Mouse (Mus musculus): ENCODE measurements around the gene Mark4.

Mark4 gene

DNA sequence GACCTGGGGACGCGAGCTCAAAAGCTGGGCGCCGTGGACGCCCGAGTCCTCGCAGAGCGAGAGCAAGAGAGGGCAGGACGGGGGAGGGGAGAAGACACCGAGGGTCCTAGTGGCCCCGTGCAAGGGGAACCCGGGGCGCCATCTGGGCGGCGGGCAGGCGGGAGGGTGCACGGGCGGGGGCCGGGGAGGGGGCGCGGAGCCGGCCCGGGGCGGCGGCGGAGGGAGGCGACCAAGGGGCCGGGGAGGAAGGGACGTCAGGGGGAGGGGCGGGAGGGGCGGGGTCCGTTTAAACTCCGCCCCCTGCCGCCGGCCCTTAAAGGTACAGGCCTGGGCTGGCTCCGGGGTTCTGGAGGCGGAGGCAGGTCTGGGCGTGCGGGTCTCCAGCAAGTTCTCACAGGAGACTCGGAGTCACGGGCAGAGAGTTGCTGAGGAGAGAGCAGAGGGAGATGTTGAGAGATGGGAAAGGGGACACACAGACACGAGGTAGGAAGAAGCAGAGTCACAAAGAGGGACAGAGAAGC lies at the start of gene Mark4:
Mark4 (minus strand) TSS at position 231 of the 521 bp plus-strand sequence.
- no peak for DNase-seq (ENCODE audit: low spot score)

DNA sequence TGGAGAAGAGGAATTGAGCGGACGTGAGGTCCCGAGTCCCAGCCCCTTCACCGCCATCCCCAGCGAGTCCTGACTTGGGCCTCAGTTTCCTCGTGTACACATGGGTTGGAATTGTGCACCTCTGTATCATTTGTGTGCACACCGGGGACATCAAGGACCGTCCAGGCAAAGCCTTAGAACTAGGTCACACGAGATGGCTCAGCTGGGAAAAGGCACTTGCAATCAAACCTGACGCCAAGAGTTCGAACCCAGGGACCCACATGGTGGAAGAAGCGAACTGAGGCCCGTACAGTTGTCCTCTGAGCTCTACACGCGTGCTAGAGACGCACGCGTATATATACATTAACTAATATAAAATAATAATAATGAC lies 49.0 kb upstream of the Mark4 start:
- DNase-seq (ENCODE audit: low spot score): no peak

DNA sequence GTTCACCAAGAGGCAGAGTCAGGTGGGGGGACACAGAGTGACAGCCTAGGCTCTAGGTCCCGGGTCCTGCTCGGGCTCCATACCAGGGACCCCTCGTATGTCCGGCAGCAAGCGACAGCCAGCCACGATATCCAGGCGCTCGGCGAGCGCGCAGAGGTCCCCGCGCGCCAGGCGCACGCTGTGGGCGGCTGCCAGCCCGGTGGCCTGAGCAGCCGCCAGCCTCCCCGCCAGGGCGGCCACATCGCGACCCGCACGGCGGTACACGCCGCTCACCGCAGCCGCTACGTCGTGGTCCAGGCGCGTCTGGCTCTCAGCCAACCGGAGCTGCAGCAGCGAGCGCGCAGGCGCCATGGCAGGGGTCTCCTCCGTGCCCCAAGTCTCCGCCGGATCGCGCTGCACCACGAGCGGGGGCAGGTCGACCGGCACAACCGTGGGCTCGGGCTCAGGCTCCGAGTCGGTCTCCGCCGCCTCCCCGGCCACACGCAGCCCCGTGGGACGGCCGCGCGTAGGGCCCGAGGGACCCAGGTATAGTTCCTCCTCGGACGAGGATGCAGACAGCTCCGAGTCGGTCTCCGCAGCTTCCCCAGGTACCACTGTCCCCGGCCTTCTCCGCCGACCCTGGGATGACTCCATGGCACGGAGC lies 48.5 kb upstream of the Mark4 start:
- no peak for DNase-seq (ENCODE audit: low spot score)

DNA sequence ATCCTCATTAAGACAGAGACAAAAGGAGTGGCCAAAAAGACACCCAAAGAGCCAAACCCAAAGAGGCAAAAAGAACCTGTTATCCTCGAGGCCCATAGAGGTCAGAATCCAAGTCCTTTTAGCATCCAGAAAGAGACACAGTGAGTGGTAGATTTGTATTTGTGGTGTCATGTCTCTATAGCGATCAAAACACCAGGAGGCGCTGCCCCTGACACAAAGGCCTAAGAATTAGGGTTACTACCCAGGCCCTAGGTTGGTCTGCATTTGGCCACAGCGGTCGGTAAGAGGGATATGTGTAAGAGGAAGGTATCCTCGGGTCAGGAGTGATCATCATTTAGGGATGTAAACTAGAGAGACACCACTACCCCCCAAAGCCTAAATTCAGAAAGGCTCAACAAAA lies 47.7 kb upstream of the Mark4 start:
- DNase-seq (ENCODE audit: low spot score): no peak

GRCm38 (mm10) chr7:19503481-19504068 lies 45.0 kb upstream of the Mark4 start:
- no peak for DNase-seq (ENCODE audit: low spot score)

DNA sequence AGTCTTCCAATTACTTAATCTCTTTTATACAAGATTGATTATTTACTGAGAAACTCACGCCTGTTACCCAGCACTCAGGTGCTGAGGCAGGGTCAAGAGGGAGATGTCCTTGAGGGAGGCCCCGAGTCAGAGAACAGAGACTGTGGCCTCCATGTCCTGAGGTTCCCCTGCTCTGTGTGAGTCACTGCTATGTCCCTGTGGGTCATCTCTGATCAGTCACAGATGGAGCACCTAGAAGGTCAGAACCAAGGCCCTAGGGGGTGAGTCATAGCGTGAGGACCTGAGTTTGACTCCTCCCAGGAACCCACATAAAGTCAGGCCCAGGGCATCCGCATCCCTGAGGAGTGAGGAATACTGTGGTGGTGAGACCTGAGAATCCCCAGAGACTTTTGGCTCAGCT lies 43.0 kb upstream of the Mark4 start:
- DNase-seq (ENCODE audit: low spot score): no peak

DNA sequence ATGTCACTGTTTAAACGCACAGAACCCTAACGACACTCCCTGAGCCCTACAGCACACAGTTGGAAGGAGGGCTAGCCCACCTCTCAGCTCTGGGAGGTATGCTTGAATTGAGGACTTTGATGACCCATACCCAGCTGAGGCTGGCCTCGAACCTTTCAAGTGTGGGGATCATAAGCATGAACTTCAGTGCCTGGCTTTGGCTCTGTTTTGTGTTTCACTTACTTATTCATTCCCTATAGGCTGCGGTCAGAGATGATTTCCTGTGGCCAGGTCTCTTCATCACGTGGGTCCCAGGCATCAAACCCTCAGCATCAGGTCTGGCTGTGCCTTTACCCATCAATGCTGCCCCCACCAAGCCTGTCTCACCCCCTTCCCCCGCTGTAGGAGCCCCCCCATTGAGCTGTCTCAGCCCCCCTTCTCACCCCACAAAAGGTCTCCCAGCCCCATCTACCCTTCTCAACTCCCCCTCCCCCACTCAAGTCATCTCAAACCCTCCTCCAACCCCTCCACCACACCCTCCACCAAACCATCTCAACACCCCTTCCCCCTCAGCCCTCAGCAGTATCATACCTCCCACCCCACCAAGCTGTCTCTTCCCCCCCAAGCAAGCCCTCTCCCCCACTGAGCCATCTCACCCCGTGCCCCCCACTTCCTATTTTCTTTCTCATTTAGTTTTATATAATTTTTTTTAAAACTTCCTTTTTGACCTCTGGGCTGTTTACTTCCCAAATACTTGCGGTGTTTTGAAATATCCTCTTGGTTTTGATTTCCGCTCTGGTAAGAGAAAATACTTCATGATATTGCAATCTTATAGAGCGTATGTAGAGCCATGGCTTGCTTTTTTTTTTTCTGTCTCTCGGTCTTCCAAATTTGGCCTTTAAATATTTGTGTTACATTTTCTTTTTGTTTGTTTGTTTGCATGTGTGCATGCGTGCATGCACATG lies 42.1 kb upstream of the Mark4 start:
- no peak for DNase-seq (ENCODE audit: low spot score)

GRCm38 (mm10) chr7:19498326-19498725 lies 39.7 kb upstream of the Mark4 start:
- DNase-seq (ENCODE audit: low spot score): no peak

DNA sequence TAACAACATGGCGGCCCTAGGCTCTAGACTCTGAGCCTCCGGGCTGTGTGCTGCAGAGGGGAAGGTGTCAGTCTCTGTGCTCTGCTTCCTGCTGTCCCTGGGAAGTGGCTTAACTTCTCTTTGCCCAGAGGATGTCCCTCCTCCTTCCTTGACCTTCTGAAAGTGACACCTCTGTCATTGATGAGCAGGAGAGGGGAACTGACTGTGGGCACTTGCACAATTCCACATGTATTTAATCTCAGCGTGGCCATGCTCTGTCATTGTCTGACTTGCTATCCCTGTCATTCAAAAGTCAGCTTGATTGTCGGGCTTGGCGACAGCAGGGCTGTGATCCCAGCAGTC lies 37.6 kb upstream of the Mark4 start:
- DNase-seq (ENCODE audit: low spot score): no peak

DNA sequence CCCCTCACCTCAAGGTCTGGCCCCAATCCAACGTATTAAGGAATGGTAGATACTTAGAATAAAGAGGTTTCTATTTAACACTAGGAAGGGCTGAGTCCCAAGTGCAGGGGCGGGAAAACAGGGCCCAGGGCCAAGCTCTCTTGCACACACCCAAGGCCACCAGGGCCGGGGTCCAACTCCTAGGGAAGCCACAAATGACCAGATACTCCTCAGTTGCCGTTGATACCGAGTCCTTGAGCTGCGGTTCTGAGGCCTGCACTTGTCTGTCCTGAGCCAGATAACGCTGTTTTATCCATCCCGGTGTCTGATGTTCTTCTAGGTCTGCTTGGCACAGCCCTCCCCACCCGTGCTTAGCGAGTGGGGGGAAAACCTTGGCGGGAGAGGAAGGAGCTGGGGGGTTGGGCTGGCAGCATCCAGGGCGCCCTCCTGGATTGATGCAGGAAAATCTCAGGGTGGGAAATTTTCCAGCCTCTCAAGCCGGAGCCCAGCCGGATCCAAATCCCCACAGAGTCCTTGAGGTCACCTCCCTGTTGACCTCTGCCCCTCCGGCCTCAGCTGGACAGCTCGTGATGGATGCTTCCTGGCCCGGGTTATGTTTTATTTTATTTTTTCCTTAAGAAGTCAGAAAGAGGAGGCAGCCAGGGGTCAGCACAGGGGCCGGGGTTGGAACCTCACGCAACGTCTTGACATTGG lies 37.0 kb upstream of the Mark4 start:
- DNase-seq (ENCODE audit: low spot score): no peak

DNA sequence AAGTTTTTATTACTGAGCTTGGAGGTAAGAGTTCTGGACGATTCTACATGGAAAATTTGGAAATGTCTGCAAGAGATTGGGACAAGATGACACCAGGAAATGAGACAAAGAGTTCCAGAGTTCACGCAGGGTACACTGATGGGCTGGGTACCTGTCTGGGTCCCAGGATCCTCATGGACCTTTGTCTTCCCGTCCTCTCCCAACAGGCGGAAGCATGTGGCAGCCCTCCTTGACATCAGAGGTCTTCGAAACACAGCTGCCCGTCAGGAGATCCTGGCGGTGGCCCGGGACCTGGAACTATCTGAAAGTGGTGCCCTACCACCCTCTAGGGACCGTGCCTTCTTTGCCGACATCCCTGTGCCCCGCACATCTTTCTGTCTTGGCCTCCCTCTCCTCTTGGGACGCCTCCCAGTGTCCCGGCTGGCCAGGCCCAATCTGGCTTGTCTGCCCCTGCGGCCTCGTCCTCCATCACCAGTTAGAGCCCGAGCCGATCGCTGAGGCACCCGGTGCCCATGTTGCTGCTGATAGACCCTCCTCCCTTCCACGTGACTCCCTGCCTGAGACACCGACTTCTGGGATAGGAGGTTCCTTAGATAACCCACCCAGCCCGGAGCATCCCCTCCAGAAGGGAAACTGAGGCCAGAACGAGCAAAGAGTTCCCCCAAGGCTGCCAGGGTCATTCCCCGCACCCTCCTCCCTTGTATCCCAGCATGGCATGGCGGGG lies 36.3 kb upstream of the Mark4 start:
- no peak for DNase-seq (ENCODE audit: low spot score)

DNA sequence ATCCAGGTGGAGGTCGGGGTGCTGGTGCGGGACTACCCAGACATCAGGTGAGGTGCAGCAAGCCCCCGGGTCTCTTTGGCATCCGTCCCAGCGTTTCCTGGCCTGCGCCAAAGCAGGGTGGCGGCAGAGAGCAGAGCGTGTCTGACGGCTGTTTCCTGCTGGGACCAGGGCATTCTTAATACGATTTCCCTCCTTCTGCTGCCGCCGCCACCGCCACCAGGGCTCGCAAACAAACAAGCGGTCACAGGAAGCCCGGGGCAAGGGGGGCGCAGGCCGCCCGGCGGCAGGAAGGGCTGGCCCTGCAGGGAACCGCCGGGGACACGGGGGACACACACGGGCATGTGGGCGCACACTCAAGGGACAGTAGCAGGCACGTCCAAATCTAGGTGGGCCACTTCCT lies 33.1 kb upstream of the Mark4 start:
- DNase-seq (ENCODE audit: low spot score): no peak

DNA sequence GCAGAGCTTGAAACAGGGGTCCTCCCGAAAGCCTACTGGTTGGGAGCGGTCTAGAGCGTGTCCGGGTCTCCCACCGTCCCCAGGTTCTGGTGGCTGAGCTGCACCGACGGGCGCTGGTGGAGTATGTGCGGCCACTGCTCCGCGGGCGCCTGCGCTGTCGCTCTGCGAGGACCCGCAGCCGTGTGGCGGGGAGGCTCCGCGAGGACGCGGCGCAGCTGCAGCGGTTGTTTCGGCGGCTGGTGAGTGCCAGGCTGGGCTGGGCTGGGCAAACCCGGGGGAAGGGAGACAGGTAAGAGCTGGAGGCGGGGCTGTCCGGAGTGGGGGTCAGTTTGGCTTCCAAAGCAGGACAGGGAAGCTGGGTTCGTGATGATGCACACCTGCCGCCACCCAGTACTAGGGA lies 30.9 kb upstream of the Mark4 start:
- DNase-seq (ENCODE audit: low spot score): no peak

- DNase-seq (ENCODE audit: low spot score): no peak
Measured at GRCm38 (mm10) chr7:19486549-19486948, 27.9 kb upstream of the Mark4 start.

- no peak for DNase-seq (ENCODE audit: low spot score)
Measured at GRCm38 (mm10) chr7:19485488-19485887, 26.9 kb upstream of the Mark4 start.

- DNase-seq (ENCODE audit: low spot score): no peak
Measured at GRCm38 (mm10) chr7:19483281-19483680, 24.7 kb upstream of the Mark4 start.

GRCm38 (mm10) chr7:19477624-19478384 lies 19.2 kb upstream of the Mark4 start:
- DNase-seq (ENCODE audit: low spot score): no peak

DNA sequence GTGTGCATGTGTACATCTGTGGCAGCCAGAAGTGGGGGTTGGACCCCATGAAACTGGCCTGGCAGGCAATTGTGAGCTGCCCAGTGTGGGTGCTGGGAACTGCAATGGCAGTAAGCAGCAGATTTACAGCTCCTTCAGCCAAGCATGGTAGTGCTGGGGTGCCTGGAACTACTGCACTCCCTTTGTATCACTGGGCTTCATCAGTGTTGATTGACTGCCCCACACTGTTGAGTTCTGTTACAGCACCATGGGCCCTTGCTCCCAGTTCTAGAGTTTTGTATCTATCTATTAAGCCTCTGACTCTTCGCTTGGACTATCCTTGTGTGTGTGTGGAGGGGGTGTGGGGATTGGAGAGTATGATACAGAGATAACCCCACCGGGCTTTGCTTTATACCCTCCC lies 18.5 kb upstream of the Mark4 start:
- DNase-seq (ENCODE audit: low spot score): no peak

- DNase-seq (ENCODE audit: low spot score): no peak
Measured at GRCm38 (mm10) chr7:19473875-19474443, 15.3 kb upstream of the Mark4 start.

DNA sequence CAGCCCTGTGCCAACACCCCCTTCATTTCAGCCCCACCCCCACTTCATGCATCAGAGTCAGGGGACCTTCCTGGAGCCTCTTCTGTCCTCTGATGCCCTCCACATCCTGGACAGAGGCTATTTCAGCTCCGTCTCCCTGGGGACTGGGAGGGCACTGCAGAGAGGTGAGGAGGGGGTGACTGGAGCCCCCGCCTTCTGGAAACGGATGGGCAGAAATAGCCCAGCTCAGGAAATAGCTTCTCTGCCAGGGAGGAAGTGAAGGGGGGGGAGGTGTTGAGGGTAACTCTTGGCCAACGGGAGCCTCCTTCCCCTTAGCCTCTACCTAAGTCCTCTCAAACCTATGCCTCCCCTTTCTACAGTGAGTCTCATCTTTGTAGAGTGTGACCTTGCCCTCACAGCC lies 13.8 kb upstream of the Mark4 start:
- no peak for DNase-seq (ENCODE audit: low spot score)

DNA sequence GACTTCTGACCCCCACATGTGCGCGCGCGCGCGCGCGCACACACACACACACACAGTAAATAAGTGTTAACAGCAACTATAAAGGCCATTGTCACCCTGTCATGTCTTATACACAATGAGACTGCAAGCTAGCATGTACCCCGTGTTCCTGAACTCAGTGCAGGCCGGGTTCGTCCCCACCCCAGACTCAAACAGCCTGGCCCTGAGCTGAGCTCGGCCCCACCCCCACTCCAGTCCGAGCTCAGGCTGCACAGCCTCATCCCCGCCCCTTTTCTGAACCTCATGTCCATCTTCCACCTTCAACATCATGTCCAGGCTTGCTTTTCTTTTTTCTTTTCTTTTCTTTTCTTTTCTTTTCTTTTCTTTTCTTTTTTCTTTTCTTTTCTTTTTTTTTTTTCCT lies 11.7 kb upstream of the Mark4 start:
- DNase-seq (ENCODE audit: low spot score): no peak
